Mouse (Mus musculus): ENCODE data around the gene Olfr718-ps1.
A peak's percentile ranks its signal among the peaks of the same experiment; 100 is the strongest.

Olfr718-ps1 gene

DNA sequence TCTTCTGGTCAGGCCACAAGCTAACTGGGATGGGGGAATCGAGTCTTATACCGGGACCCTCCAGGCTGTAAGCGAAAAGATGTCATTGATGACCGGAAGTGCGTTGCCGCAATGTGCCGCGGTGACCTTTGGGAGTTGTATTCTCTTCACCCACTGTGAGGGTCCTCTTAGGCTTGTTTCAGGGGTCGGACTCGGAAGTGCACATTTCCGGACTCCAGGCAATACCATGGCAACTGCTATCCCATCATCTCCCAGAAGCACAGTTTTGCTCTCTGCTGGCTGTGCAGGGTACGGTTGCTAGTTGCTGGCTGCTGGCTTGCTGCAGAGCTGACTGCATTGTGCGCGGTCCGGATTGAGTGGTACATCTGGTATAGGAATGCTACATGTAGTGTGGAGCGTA is 18.3 kb downstream of the Olfr718-ps1 start:
- DNase-seq (ENCODE audit: low read depth, low spot score): peak; percentile 73

DNA sequence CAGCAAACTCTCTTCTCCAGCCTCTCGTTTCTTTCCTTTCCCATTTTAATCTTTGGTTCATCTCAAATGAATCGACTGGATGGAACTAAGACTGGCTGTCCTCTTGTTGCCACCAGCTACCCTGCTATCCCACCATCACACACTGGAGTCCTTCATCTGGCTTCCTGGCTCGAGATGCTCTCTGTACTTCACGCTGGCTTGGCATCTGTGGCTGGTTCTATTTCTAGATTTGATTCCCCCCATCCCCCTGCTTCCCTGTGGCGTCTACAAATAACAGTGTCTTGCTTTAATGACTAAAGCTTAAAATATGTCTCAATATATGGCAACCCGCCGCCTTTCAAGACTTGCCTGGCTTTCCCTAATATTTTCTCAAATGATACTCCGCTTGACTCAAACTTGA is 19.5 kb downstream of the Olfr718-ps1 start:
- DNase-seq (ENCODE audit: low read depth, low spot score): no peak

DNA sequence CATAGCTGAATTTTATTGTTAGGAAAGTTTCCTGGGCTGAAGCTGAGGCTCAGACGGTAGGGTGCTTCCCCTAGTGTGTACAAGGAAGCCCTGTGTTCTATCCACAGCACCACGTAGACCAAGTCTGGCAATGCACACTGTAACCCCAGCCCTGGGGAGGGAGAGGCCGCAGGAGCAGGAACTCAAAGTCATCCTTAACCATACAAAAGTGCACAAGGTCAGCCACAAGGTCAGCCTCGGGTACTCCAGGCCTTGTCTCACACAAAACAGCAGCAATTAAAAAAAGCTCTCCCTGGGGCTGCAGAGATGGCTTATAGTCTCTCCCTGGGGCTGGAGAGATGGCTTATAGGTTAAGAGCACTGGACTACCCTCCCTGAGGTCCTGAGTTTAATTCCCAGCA is 20.5 kb downstream of the Olfr718-ps1 start:
- DNase-seq (ENCODE audit: low read depth, low spot score): peak; percentile 73

DNA sequence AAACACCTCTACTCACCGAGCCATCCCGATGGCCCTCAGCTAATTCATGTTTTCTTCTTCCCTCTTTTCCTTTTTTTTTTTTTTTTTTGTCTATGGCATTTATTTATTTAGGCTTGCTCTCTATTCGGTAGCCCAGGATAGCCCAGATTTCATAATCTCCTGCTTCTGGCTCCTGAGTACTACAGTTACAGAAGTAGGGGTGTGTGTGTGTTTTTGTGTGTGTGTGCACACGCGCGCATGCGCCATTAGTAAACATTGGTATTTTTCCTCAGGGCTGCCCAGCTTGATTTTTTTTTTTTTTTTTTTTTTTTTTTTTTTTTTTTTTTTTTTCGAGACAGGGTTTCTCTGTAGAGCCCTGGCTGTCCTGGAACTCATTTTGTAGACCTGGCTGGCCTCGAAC is 21.3 kb downstream of the Olfr718-ps1 start:
- no peak for DNase-seq (ENCODE audit: low read depth, low spot score)

DNA sequence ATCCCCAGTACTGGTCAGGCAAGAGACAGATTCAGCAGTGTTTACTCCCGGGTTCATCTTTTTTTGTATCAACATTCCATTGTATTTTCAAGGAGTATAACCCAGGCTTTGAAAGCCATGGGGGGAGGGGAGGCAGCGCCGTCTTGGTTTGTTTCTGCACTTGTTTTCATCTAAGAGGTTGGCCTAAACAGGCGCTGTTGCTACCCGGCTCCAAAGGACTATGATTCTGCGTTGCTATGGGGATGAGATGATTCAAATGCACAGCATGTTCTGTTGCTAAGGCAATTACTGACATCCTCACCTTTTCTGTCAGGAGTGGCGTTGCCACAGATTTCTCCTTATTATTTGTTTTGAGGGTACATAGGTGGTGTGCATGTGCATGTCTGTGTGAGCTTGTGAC is 21.8 kb downstream of the Olfr718-ps1 start:
- peak; percentile 40 for DNase-seq (ENCODE audit: low read depth, low spot score)

DNA sequence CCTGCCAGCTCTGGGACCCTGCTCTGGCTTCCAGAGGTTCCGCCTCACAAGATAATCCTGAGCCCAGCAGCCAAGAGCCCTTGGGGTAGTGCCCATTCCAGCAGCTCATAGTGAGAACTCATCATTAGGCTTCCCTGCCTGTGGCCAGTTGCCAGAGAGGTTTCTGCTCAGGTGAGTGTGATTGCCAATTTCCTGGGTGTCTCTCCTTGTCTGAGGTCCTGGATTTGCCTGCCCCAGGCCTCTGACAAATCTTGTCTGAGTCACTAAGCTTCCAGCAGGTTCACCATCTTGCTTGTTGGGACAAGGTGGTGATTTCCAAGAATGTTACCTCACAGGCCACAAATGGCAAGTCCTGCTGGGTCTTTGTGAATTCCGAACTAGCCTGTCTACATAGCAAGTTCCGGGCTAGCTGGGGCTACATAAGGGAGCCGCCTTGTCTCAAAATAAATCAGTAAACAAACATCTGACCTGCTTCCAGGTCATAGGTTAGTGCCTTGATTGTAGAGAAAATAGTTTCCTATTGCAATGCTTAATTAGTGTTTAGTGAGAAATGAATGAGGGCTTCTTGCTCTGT is 22.5 kb downstream of the Olfr718-ps1 start:
- DNase-seq (ENCODE audit: low read depth, low spot score): no peak

DNA sequence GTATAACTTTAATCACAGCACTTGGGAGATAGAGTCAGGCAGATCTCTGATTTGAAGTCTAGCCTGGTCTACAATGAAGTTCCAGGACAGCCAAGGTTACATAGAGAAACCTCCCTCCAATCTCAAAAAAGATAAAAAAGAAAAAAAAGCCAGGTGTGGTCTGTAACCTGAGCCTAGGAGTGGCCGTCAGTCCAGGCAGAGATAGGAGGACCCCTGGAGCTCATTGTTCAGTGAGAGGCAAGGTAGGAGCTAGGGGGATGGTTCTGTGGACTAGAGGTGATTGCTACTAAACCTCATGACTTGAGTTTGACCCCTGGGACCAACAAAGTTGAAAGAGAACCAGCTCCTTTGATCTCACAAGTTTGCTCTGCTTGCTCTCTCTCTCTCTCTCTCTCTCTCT is 24.7 kb downstream of the Olfr718-ps1 start:
- DNase-seq (ENCODE audit: low read depth, low spot score): peak; percentile 95

DNA sequence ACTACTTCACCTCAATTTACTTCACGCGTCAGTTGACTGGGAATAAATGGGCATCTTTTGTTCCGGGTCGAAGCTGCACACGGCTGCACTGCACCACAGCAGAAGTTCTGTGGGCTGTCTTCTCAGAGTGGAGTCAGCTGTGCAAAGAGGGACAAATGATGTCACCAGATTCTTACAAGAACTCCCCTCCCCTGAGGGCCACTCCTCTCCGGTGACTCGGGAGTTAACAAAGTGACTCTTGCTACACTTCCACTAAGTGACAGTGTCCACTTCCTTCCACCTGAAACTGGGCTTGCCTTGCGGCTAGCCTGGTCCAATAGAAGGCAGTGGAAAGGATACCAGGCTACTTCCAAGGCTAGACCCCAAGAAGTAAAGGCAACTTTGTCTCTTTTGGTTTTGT is 25.3 kb downstream of the Olfr718-ps1 start:
- peak; percentile 68 for DNase-seq (ENCODE audit: low read depth, low spot score)

DNA sequence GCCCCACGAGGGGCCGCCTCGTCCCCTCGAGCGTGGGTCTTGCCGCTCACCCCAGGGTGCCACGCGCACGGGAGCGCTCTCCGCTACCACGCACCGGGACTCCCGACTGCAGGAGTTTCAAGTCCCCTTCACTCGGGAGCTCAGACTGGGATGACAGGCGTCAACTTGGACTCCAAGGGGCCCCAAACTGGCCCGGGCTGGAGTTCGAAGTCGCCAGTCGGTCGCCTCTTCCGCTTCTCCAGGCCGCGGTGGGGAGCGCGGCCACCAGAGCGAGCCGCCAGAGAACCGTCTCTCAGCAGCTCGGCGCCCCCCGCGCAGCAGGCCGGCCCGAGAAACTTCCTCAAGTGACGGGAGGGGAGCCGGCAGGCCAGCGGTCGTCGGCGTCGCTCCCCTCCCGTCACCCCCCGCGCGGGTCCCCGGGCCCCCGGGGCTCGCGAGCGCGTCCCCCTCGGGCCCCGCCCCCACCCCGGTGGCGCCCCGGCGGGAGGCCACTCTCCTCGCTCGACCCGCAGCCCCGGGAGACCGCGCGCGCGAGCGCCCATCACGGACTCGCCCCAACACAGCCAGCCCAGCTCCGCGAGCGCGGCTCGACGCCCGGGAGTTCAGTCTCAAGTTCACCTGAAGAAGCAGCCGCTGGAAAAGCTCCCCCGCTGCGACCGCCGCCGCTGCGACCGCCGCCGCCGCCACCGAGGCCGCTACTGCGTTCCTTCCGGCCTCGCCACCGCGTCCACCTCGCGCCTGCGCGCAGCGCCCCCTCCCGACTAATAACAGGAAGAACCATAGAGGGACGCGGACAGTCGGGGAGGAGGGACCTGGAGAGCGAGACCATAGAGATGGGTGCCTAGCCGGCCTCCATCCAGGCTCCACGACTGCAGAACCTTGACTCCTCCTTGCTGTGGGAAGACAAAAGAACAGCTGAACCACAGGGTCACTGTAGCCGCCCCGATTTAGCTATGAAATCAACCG is 34.8 kb downstream of the Olfr718-ps1 start, which contains the start of gene Rnf216:
Rnf216 (minus strand) TSS at position 714 of the 966 bp plus-strand sequence.
- peak; percentile 96 for DNase-seq (ENCODE audit: low read depth, low spot score)

DNA sequence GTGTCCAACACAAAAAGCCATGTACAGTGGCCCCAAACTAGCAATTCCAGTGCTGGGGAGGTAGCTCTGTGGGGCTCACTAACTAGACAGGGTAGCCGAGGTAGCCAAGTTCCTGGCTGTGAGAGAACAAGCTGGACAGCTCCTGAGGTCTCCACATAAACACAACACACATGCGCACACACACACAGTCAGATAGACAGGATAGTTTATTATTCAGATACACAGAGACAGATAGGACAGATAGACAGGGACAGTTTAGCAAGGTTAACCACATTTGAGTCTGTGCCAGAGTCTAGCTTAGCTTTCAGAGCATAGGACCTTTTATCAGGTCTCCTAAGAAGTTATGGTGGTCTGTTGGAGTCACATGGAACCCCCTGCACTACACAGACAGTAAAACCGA is 40.5 kb downstream of the Olfr718-ps1 start:
- DNase-seq (ENCODE audit: low read depth, low spot score): no peak

DNA sequence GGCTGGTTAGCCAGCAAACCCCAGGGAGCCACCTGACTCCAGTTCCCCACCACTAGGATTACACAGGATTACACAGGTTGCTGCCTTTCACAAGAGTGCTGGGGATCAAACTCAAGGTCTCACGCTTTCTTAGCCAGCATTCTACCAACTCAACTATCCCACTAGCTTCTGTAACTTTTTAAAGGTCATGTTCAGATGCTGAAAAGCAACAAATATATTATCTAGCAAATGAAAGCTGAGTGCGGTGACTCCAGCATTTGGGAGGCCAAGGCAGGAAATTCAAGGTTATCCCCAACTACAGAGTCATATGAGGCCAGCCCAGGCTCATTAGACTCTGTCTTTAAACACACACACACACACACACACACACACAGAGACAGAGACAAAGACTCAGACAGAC is 44.1 kb downstream of the Olfr718-ps1 start:
- DNase-seq (ENCODE audit: low read depth, low spot score): no peak

DNA sequence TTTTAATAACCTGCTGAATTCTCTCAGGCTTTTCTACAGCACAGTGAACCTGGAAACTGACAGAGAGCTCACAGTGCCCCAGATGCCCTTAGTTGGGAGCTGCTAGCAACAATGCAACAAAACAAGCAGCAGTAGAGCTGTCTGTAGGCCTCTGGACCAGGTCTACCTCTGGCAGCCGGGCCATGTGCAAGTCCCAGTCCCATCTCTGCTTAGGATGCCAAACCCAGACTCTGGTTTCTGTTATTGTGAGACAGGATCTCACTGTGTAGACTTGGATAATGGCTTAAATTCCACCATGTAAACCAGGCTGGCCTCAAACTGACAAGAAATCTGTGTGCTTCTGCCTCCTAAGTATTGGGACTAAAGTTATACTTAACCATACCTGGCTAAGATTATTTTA is 45.8 kb downstream of the Olfr718-ps1 start:
- no peak for DNase-seq (ENCODE audit: low read depth, low spot score)

DNA sequence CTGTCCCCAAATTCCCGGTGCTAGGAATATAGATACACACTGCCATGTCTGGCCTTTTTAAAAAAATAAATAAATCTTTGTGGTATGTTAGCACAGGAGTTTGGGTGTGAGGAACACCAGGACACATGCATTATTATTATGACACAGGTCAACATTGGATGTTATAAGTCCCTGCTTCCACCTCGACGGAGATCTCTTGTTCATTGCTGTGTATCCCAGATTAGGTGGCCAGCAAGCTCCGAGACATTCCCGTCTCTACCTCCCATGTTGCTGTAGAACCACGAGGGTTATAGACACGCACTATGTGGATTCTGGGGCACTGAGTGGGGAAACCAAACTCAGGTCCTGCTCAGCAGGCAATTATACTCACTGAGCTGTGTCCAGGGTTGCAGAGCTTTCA is 52.1 kb downstream of the Olfr718-ps1 start:
- DNase-seq (ENCODE audit: low read depth, low spot score): no peak

DNA sequence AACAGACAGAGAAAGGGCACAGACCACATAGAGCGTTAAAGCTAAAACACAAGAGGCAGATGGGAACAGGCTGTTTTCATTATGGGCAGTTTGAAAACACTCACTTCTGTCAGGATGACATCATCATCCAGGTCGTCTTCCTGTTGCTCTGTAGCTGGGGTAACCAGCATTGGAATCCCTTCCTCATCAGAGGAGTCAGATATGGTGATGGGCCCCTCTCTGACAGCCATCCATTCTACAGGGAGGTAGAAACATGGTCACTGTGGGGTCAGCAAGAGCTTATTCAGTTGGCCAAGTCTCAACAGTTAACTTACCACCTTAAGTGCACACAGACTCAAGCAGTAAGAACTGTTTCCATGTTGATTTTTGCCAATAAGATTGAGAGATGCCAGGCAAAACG is 54.5 kb downstream of the Olfr718-ps1 start:
- no peak for DNase-seq (ENCODE audit: low read depth, low spot score)

DNA sequence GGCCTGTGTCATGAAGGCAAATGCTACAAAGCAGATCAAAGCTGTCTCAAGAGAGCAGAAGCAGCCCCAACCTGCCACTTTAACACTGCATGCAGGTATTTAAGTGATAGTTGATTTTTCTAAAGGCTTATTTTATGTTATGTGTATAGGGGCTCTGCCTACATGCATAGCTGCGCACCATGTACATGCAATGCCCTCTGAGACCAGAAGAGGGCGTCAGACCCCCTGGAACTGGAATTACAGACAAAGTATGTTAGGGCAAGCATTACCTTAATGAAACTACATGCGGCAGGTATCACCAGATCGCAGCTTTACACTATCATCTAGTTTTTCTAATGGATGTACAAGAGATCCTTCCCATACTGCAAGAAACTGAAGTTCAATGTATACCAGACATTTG is 62.5 kb downstream of the Olfr718-ps1 start:
- DNase-seq (ENCODE audit: low read depth, low spot score): peak; percentile 64
